Mouse (Mus musculus) lung, postnatal 14 days (tissue): ENCODE data around the gene Vmo1.
"Not testable (repeated sequence)": the region's sequence is repeated elsewhere in the genome, so short reads cannot be mapped to it uniquely, and the experiment has no call there.

Experiments
- DNase-seq: peaks from one replicate; pipeline ENCODE4 v3.0.0; 2021

Vmo1 gene

DNA sequence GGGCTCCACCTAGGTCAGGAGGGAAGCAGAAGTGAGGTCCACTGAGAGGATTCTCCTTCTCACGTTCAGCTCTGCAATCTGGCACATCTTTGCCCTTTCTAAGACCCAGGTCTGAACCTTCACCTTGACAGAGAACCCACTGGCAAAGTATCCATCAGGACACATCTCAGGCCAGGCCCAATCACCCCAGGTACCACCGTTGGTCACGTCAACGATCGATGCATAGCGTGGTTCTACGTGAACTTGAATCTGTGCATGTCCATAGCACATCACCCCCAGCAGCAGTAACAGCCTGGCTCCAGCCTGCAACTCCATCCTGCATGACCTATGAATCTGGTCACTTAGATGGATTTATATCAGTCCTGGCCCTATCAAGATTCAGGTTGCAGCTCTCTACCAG lies at the start of gene Vmo1:
Gene Vmo1, minus strand, starts transcription at position 329 of the 400 bp plus-strand sequence.
- DNase-seq: no peak

DNA sequence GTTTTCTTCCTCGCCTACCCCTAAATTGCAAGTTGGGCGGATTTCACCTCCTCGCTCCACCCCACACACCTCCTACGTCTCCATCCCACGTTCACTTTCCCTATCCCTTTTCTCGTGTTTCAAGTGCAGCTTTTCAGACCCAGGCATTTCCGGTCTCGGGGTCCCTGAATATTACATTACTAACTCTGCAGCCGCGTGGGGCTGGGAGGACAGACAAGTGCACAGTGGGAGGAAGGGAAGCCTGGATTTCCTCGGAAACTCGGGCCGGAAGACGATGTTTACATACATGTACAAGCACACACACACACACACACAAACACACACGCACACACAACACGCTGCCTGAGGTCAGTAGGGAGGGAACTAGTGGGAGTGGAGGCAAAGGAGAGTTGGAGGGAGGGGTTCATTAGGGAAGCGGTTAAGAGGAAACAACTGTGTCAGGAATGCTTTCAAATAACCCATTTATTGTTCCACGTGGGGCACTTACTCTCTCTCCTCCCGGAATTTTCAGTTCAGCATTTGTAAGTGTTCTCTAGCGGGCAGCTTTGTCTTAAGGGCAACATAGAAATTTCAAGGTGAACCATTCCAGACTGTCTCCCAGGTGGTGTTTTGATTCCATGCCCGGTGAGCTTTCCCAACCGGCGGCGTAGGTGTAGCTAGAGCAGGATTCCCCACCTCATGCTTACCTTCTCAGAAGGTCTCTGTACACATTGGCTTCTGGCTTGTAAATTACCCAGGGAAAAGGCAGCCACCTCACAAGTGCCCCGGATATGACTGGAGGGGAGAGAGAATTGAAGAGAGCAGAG lies 49.3 kb upstream of the Vmo1 start:
- peak; percentile 69 for DNase-seq

- DNase-seq: no peak
Observed at GRCm38 (mm10) chr11:70562995-70563469, 48.6 kb upstream of the Vmo1 start.

- peak; percentile 89 for DNase-seq
Observed at GRCm38 (mm10) chr11:70562287-70562994, 48.0 kb upstream of the Vmo1 start, which contains the start of gene Mink1. Gene Mink1 (plus strand): TSS chr11:70562881.

- DNase-seq: no peak
Observed at GRCm38 (mm10) chr11:70561937-70562286, 47.5 kb upstream of the Vmo1 start.

DNA sequence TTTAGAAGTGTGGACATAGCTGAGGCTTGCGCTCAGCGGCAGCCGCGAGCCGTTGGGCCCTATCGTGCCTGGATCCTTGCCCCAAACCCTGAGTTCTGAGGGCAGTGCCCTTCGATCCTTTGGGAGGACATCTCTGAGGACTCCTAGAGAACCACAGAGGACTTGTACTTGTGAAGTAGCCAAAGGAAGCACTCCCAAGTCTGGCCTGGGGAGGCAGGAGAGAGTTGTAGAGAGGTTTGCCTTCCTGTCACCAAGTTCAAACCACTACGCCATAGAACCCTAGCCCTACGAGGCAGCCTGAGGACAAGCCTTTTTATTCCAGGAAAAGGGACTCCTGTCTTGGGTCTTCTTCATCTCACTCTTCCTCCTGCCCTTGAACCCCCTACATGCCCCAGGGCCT lies 43.1 kb upstream of the Vmo1 start:
- DNase-seq: no peak

DNA sequence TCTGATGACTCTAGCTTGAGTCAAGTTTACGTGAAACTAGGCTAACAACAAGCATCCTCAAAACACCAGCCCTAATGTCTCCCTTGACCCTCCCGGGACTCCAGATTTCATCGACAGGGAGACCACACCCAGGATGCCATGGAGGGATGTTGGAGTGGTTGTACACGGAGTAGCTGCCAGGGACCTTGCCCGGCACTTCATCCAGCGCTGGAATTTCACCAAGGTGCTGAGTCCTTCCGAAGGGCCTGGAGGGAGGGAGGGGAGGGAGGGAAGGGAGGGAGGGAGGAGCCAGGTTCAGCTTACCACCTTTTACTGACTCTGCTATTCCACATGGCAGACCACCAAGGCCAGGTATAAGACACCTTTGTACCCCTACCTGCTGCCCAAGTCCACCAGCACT lies 39.5 kb upstream of the Vmo1 start:
- DNase-seq: peak; percentile 15

GRCm38 (mm10) chr11:70551526-70551925 lies 37.1 kb upstream of the Vmo1 start:
- no peak for DNase-seq

- DNase-seq: no peak
Observed at GRCm38 (mm10) chr11:70544496-70544895, 30.1 kb upstream of the Vmo1 start.

- DNase-seq: no peak
Observed at GRCm38 (mm10) chr11:70541415-70541814, 27.0 kb upstream of the Vmo1 start.

GRCm38 (mm10) chr11:70540928-70541327 lies 26.5 kb upstream of the Vmo1 start:
- no peak for DNase-seq

- DNase-seq: peak; percentile 93
Observed at GRCm38 (mm10) chr11:70539877-70540587, 25.6 kb upstream of the Vmo1 start, which contains the start of gene Pld2. Gene Pld2 (plus strand): TSS chr11:70540064.

DNA sequence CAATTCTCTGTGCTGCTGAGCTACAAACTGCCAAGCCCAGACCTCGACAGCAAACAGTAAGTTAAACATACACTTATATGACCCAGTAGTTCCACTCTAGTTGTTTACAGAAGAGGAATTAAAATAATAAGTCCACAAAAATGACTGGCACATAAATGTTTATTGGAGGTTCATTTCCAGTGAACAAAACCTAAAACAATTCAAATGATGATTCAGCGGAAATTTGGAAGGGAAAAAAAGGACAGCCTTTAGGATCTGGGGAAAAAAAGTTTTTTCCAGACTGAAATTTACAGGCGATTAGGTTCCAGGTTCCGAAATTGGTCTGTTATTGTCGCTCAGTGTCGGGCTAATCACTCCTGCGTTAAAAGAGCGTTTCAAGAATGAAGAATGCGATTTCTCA lies 25.0 kb upstream of the Vmo1 start:
- DNase-seq: no peak

- no peak for DNase-seq
Observed at GRCm38 (mm10) chr11:70532839-70533238, 18.4 kb upstream of the Vmo1 start, which contains the start of gene Gm40193. Gene Gm40193 (minus strand): TSS chr11:70532939.

GRCm38 (mm10) chr11:70531065-70531464 lies 16.6 kb upstream of the Vmo1 start:
- not testable (repeated sequence) for DNase-seq

DNA sequence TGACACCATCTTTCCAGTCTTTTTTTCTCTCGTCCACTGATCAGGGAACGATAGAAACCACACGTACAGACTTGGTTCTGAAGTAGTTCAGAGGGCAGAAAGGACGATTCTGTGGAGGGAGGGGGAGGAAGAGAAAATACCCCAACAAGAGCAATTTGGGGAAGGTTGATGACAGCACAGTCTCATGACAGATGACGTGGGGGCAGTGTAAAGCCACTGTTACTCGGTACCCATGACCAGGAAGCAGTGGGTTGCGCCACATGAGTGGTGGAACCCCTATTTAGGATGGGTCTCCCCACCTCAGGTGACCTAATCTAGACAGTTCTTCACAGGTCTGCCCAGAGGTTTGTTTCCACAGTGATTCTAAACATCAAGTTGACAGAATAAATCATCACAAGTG lies 14.2 kb upstream of the Vmo1 start:
- DNase-seq: no peak

DNA sequence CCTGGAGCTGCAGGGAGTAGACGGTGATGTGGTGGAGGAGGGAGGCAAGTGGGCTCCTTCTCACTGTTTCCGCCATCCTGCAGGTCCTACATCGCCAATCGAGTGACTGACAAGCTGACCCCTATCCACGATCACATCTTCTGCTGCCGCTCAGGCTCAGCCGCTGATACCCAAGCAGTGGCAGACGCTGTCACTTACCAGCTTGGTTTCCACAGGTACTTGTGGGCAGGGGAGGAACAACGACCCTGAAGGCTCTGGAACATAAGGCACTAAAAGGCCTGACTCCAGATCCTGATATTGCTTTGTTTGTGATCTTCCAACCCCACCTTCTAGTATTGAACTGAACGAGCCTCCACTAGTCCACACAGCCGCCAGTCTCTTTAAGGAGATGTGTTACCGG lies 11.8 kb upstream of the Vmo1 start:
- DNase-seq: no peak

DNA sequence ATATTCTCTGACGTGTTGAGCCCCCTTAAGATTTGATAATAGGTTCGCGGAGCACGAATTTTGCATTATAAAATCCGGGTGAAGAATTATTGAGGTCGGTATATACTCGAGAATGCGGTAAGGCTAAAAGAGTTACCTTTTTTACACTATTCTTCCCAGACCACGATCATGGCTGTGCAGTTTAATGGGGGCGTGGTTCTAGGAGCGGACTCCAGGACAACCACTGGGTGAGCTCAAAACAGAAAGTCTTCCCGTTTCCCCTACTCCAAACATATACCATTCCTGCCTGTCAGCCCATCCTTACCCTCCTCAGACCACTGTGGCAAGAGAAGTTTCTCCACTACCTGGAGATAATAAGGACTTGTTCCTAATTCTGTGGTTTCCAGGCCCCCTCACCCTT lies 11.3 kb upstream of the Vmo1 start:
- DNase-seq: no peak

GRCm38 (mm10) chr11:70525184-70525678 lies 10.8 kb upstream of the Vmo1 start, which contains the start of gene Psmb6:
Gene Psmb6 (plus strand): TSS chr11:70525367.
- peak; percentile 89 for DNase-seq

DNA sequence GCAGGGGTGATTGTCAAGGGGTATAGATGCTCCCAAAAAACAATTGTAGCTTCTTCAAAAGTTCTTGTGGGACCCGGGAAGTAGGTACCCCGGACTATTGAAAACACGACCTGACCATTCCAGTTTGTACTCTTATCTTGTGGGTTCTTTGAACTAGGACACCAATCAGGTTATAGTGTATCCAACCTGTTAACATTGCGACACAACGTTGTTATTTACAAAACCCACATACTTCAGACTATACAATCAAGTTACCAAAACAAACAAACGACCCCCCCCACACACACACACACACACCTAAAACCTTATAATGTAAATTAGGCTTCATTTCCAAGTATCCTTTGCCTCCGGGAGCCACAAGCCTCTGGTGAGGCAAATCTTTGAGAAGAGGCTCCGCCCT lies 10.4 kb upstream of the Vmo1 start:
- DNase-seq: no peak

- DNase-seq: not testable (repeated sequence)
Observed at GRCm38 (mm10) chr11:70523306-70523989, 9.0 kb upstream of the Vmo1 start.

- DNase-seq: peak; percentile 31
Observed at GRCm38 (mm10) chr11:70520178-70520769, 5.9 kb upstream of the Vmo1 start.
